Mouse (Mus musculus) heart, embryonic 11.5 days (tissue): Measurements from ENCODE around the gene Tbc1d4. TPM values are rescaled to one million over a fixed set of nuclear protein-coding genes. Genes with fewer than 3 reads are reported as not detected.

Source experiments
- ATAC-seq: fragments of 200-750 bp; cut with Nextera tagmentation; replicated peaks from 2 replicates; pipeline ENCODE4 v1.8.0; 2017; ENCODE audit warnings: moderate library complexity; ENCODE audit not compliant: insufficient number of reproducible peaks, low FRiP score, low TSS enrichment
- H3K27ac ChIP-seq: fragments of 300-500 bp; sonication (generic); 2 replicates; pipeline ENCODE4 v1.5.1; 2014; ENCODE audit warnings: mild to moderate bottlenecking, low read depth, low read length
- H3K27me3 ChIP-seq: fragments of 300-500 bp; sonication (generic); 2 replicates; pipeline ENCODE4 v1.6.1; 2014; ENCODE audit warnings: mild to moderate bottlenecking, low read length, mixed read lengths; ENCODE audit not compliant: control insufficient read depth, insufficient read depth
- H3K36me3 ChIP-seq: fragments of 300-500 bp; sonication (generic); 2 replicates; pipeline ENCODE4 v1.6.1; 2014; ENCODE audit warnings: mild to moderate bottlenecking, low read length, moderate library complexity, mixed read lengths; ENCODE audit not compliant: control insufficient read depth, insufficient read depth
- H3K4me1 ChIP-seq: fragments of 300-500 bp; sonication (generic); 2 replicates; pipeline ENCODE4 v1.6.1; 2014; ENCODE audit warnings: low read length; ENCODE audit not compliant: control insufficient read depth, insufficient read depth
- H3K4me2 ChIP-seq: fragments of 300-500 bp; sonication (generic); 2 replicates; pipeline ENCODE4 v1.6.1; 2014; ENCODE audit warnings: mild to moderate bottlenecking, moderate library complexity
- H3K4me3 ChIP-seq: fragments of 300-500 bp; sonication (generic); 2 replicates; pipeline ENCODE4 v1.5.1; 2014; ENCODE audit warnings: low read depth, low read length
- H3K9ac ChIP-seq: fragments of 300-500 bp; sonication (generic); 2 replicates; pipeline ENCODE4 v1.6.1; 2014; ENCODE audit warnings: mild to moderate bottlenecking, low read depth, low read length, moderate library complexity
- H3K9me3 ChIP-seq: fragments of 300-500 bp; sonication (generic); replicated peaks from 2 replicates; pipeline ENCODE4 v1.6.1; 2016; ENCODE audit warnings: low read length; ENCODE audit not compliant: control insufficient read depth
- WGBS: fragments of 180-500 bp; shearing (Covaris S2); extraction: QIAGEN DNeasy Blood & Tissue Kit; methylation state at CpG from one replicate; pipeline ENCODE4 v1.1.7; 2014; ENCODE audit not compliant: insufficient replicate concordance; 5-methylcytosine and 5-hydroxymethylcytosine counted together
- polyA plus RNA-seq: library from polyadenylated mRNA; unstranded; fragments of >200 nt; fragmentation: Nextera tagmentation; extraction: Ambion mirVana; gene quantifications from 2 replicates; pipeline ENCODE4 v1.2.1, GENCODE M21; 2014

Tbc1d4 gene
- polyA plus RNA-seq, 1 experiment from 2014 or later, result 15.0 TPM

GRCm38 (mm10) chr14:101507146-101507545, 101.8 kb downstream of the Tbc1d4 start:
- Histone ChIP-seq H3K4me3 (no peak overlapping the region), H3K36me3 (no peaks in the 10 kb centered on the region), H3K27me3 (no peaks in the 10 kb centered on the region), H3K9me3 (no peaks in the 10 kb centered on the region), H3K4me1 (no peaks in the 10 kb centered on the region), H3K27ac (no peak overlapping the region), H3K9ac (no peak overlapping the region), H3K4me2 (no peak overlapping the region)
- WGBS, result 82% methylated on average over 17 of the region's 17 CpGs
- no peak for ATAC-seq

GRCm38 (mm10) chr14:101505805-101506204, 103.2 kb downstream of the Tbc1d4 start:
- H3K36me3 ChIP-seq, result no peaks in the 10 kb centered on the region
- ATAC-seq, result no peak

GRCm38 (mm10) chr14:101504473-101505200, 104.4 kb downstream of the Tbc1d4 start:
- no peaks in the 10 kb centered on the region for H3K27me3 ChIP-seq
- 80% methylated on average over 13 of the region's 13 CpGs for WGBS

More at GRCm38 (mm10) chr14:101505805-101506204, 103.2 kb downstream of the Tbc1d4 start:
- Histone ChIP-seq H3K27me3 (no peaks in the 10 kb centered on the region), H3K27ac (no peak overlapping the region), H3K4me1 (no peaks in the 10 kb centered on the region), H3K9me3 (no peaks in the 10 kb centered on the region), H3K9ac (no peak overlapping the region), H3K4me2 (no peak overlapping the region), H3K4me3 (no peak overlapping the region)

GRCm38 (mm10) chr14:101503168-101503961, 105.6 kb downstream of the Tbc1d4 start:
- H3K36me3 ChIP-seq, result no peaks in the 10 kb centered on the region
- no peaks in the 10 kb centered on the region for H3K9me3 ChIP-seq
- no peak for ATAC-seq
- no peak overlapping the region for H3K9ac ChIP-seq
- no peaks in the 10 kb centered on the region for H3K4me1 ChIP-seq
- no peaks in the 10 kb centered on the region for H3K27me3 ChIP-seq
- no peak overlapping the region for H3K4me3 ChIP-seq
- 75% methylated on average over 3 of the region's 3 CpGs for WGBS
- H3K27ac ChIP-seq, result no peak overlapping the region
- no peak overlapping the region for H3K4me2 ChIP-seq

More at GRCm38 (mm10) chr14:101504473-101505200, 104.4 kb downstream of the Tbc1d4 start:
- Histone ChIP-seq H3K36me3 (no peaks in the 10 kb centered on the region), H3K9ac (no peak overlapping the region), H3K4me3 (no peak overlapping the region), H3K4me1 (no peaks in the 10 kb centered on the region), H3K9me3 (no peaks in the 10 kb centered on the region), H3K4me2 (no peak overlapping the region), H3K27ac (no peak overlapping the region)
- ATAC-seq, result no peak

GRCm38 (mm10) chr14:101501868-101502267, 107.1 kb downstream of the Tbc1d4 start:
- Histone ChIP-seq H3K9ac (no peak overlapping the region), H3K27me3 (no peaks in the 10 kb centered on the region), H3K9me3 (no peaks in the 10 kb centered on the region), H3K36me3 (no peaks in the 10 kb centered on the region), H3K27ac (no peak overlapping the region), H3K4me2 (no peak overlapping the region), H3K4me3 (no peak overlapping the region), H3K4me1 (no peaks in the 10 kb centered on the region)
- 84% methylated on average over 6 of the region's 6 CpGs for WGBS
- no peak for ATAC-seq

GRCm38 (mm10) chr14:101501452-101501851, 107.5 kb downstream of the Tbc1d4 start:
- Histone ChIP-seq H3K9ac (no peak overlapping the region), H3K4me2 (no peak overlapping the region), H3K9me3 (no peaks in the 10 kb centered on the region), H3K4me1 (no peaks in the 10 kb centered on the region), H3K27ac (no peak overlapping the region), H3K36me3 (no peaks in the 10 kb centered on the region), H3K27me3 (no peaks in the 10 kb centered on the region), H3K4me3 (no peak overlapping the region)
- no peak for ATAC-seq
- 85% methylated on average over 11 of the region's 11 CpGs for WGBS

- Histone ChIP-seq H3K27me3 (no peaks in the 10 kb centered on the region), H3K27ac (no peak overlapping the region), H3K9me3 (no peaks in the 10 kb centered on the region), H3K9ac (no peak overlapping the region), H3K36me3 (no peaks in the 10 kb centered on the region), H3K4me3 (no peak overlapping the region), H3K4me1 (no peaks in the 10 kb centered on the region), H3K4me2 (no peak overlapping the region)
- WGBS, result 69% methylated on average over 11 of the region's 11 CpGs
- ATAC-seq, result no peak
Observed at GRCm38 (mm10) chr14:101500826-101501225, 108.2 kb downstream of the Tbc1d4 start.

GRCm38 (mm10) chr14:101499838-101500237, 109.2 kb downstream of the Tbc1d4 start:
- Histone ChIP-seq H3K4me2 (no peak overlapping the region), H3K36me3 (no peaks in the 10 kb centered on the region), H3K27me3 (no peaks in the 10 kb centered on the region), H3K27ac (no peak overlapping the region), H3K9ac (no peak overlapping the region), H3K9me3 (no peaks in the 10 kb centered on the region), H3K4me1 (no peaks in the 10 kb centered on the region), H3K4me3 (no peak overlapping the region)
- WGBS, result 95% methylated on average over 1 of the region's 1 CpGs
- no peak for ATAC-seq
